Mouse (Mus musculus) ES-E14 (cell line): Measurements from ENCODE around the gene Naa16.

ENCODE experiments used
- HCFC1 ChIP-seq: IDR thresholded peaks from 2 replicates; pipeline ENCODE4 v1.6.1; 2012; ENCODE audit warnings: low read length, inconsistent platforms, borderline replicate concordance; ENCODE audit not compliant: insufficient read depth
- MAFK ChIP-seq: IDR thresholded peaks from 2 replicates; pipeline ENCODE4 v1.6.1; 2014; ENCODE audit warnings: mild to moderate bottlenecking, low read depth, low read length, inconsistent platforms; ENCODE audit not compliant: insufficient read depth
- ZNF384 ChIP-seq: IDR thresholded peaks from 2 replicates; pipeline ENCODE4 v1.6.1; 2012; ENCODE audit warnings: low read depth, low read length, inconsistent platforms

GRCm38 (mm10) chr14:79296836-79297235, 93.7 kb downstream of the Naa16 start:
- no peak for TF ChIP-seq ZNF384
- no peak for TF ChIP-seq MAFK
- TF ChIP-seq HCFC1: no peak
